Mouse (Mus musculus) kidney, adult 2 months (tissue): ENCODE results near the gene Gm4491. TPM values are rescaled to one million over a fixed set of nuclear protein-coding genes. Genes with fewer than 3 reads are reported as not detected.

Experiments used
- DNase-seq: peaks from one replicate; pipeline ENCODE4 v3.0.0; 2021
- H3K27ac ChIP-seq: fragments of 200-500 bp; 2 replicates; pipeline ENCODE4 v1.5.1; 2012; ENCODE audit warnings: low read depth, low read length, control low read depth, inconsistent platforms; ENCODE audit not compliant: insufficient read depth
- H3K27me3 ChIP-seq: fragments of 200-500 bp; replicated peaks from 2 replicates; pipeline ENCODE4 v1.6.1; 2012; ENCODE audit warnings: mild to moderate bottlenecking, moderate library complexity, low read length, inconsistent platforms; ENCODE audit not compliant: control insufficient read depth, insufficient read depth
- H3K36me3 ChIP-seq: fragments of 200-500 bp; 2 replicates; pipeline ENCODE4 v1.6.1; 2012; ENCODE audit warnings: mild to moderate bottlenecking, moderate library complexity, low read length, inconsistent platforms; ENCODE audit not compliant: control insufficient read depth, insufficient read depth
- H3K4me1 ChIP-seq: fragments of 200-500 bp; 2 replicates; pipeline ENCODE4 v1.6.1; 2011; ENCODE audit warnings: low read length; ENCODE audit not compliant: control insufficient read depth, insufficient read depth
- H3K4me3 ChIP-seq: fragments of 200-500 bp; 2 replicates; pipeline ENCODE4 v1.5.1; 2011; ENCODE audit warnings: mild to moderate bottlenecking, low read depth, low read length, control low read depth; ENCODE audit not compliant: insufficient read depth
- CTCF ChIP-seq: fragments of 200-500 bp; conservative IDR thresholded peaks from 2 replicates; pipeline ENCODE4 v1.5.1; 2011; ENCODE audit warnings: low read depth, mild to moderate bottlenecking, control low read depth, low read length, moderate library complexity, mixed read lengths; ENCODE audit not compliant: insufficient read depth, insufficient read length
- POLR2A ChIP-seq: fragments of 200-500 bp; IDR thresholded peaks from one replicate; pipeline ENCODE4 v1.6.1; 2011; ENCODE audit warnings: low read depth, low read length, control low read depth
- WGBS: fragments of 180-500 bp; shearing (Covaris S2); methylation state at CpG from one replicate; pipeline ENCODE4 v1.1.7; 2018; 5-methylcytosine and 5-hydroxymethylcytosine counted together
- polyA plus RNA-seq: library from polyadenylated mRNA; depleted of rRNA; stranded (reverse); fragments of >200 nt; gene quantifications from 2 replicates; pipeline ENCODE4 v1.2.3, GENCODE M21; 2012; rRNA removed

Gene Gm4491
- not detected in 2 replicates for polyA plus RNA-seq

GRCm38 (mm10) chr14:57115823-57116544 is at the start of gene Gm4491:
Gene Gm4491, minus strand, starts transcription at chr14:57115883.
- Histone ChIP-seq H3K27ac (no peak within 1 kb of the TSS), H3K4me3 (no peak within 1 kb of the TSS), H3K36me3 (no peaks in the 10 kb centered on the region), H3K4me1 (no peaks in the 10 kb centered on the region), H3K27me3 (no peaks in the 10 kb centered on the region)
- TF ChIP-seq CTCF (no peak), POLR2A (no peak)
- no peak for DNase-seq
- 31% methylated on average over 13 of the region's 13 CpGs for WGBS

GRCm38 (mm10) chr14:57161833-57162232 is 46.1 kb upstream of the Gm4491 start:
- 66% methylated on average over 2 of the region's 2 CpGs for WGBS
- no peaks in the 10 kb centered on the region; the same call in 1 of the 2 replicates for H3K27me3 ChIP-seq
- no peak overlapping the region for H3K27ac ChIP-seq
- no peaks in the 10 kb centered on the region for H3K36me3 ChIP-seq
- no peak overlapping the region for H3K4me3 ChIP-seq
- TF ChIP-seq CTCF (no peak), POLR2A (no peak)
- H3K4me1 ChIP-seq, result no peaks in the 10 kb centered on the region
- no peak for DNase-seq

GRCm38 (mm10) chr14:57161201-57161600 is 45.5 kb upstream of the Gm4491 start:
- Histone ChIP-seq H3K4me1 (no peaks in the 10 kb centered on the region), H3K36me3 (no peaks in the 10 kb centered on the region), H3K27ac (no peak overlapping the region), H3K27me3 (no peaks in the 10 kb centered on the region; the same call in 1 of the 2 replicates), H3K4me3 (no peak overlapping the region)
- DNase-seq, result no peak
- 73% methylated on average over 4 of the region's 4 CpGs for WGBS
- TF ChIP-seq POLR2A, result no peak
- TF ChIP-seq CTCF, result no peak

DNA sequence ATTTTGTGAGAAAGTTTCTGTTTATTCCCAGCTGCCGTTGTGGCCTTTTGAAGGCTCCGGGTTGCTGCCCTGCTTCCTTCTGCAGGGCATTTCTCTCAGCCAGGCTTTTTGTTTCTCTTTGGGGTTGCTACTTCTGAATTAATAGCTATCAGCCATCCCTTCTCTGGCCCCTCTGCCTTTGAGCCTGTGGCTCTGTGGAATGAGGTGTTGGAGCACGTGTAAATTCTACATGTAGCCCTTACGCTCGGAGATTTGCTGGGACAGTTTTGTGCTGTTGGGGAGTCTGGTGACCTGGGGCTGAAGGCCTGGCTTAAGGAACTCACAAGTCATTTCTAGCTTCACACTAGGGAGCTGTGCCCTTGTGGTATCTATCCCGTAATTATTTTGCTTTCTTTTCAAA is 39.2 kb upstream of the Gm4491 start:
- DNase-seq, result no peak
- 65% methylated on average over 6 of the region's 6 CpGs for WGBS

GRCm38 (mm10) chr14:57145741-57146140 is 30.1 kb upstream of the Gm4491 start:
- DNase-seq, result peak; percentile 29
- TF ChIP-seq CTCF (no peak), POLR2A (no peak)
- 38% methylated on average over 4 of the region's 4 CpGs for WGBS
- H3K27me3 ChIP-seq, result no peaks in the 10 kb centered on the region
- no peaks in the 10 kb centered on the region for H3K36me3 ChIP-seq
- no peak overlapping the region for H3K4me3 ChIP-seq
- H3K27ac ChIP-seq, result no peak overlapping the region
- no peaks in the 10 kb centered on the region for H3K4me1 ChIP-seq

More for the DNA sequence above, 39.2 kb upstream of the Gm4491 start:
- Histone ChIP-seq H3K4me3 (no peak overlapping the region), H3K36me3 (no peaks in the 10 kb centered on the region), H3K27me3 (no peaks in the 10 kb centered on the region), H3K4me1 (no peaks in the 10 kb centered on the region), H3K27ac (no peak overlapping the region)
- no peak for TF ChIP-seq POLR2A
- TF ChIP-seq CTCF, result no peak

DNA sequence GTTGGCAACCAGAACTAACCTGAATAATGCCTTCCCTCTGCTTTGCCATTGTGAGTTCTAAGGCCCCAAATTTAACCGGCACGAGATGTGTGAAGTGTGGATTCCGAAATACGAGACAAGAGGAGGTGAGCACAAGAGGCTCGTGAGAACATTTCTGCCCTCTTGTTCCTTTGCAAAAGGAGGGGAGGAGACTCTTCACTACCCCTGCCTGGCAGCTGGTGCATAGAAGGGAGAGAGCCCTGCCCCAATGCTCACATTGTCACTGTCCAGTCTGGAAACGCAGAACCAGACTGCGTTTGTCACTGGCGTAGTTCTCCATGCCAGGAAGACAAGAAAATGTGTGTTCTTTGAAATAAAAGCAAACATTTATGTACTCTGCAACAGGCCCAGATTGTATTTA is 19.6 kb upstream of the Gm4491 start:
- Histone ChIP-seq H3K27ac (no peak overlapping the region), H3K36me3 (no peaks in the 10 kb centered on the region), H3K4me3 (no peak overlapping the region), H3K4me1 (no peaks in the 10 kb centered on the region), H3K27me3 (no peaks in the 10 kb centered on the region; the same call in 1 of the 2 replicates)
- TF ChIP-seq CTCF, result no peak
- no peak for TF ChIP-seq POLR2A
- no peak for DNase-seq
- WGBS, result 49% methylated on average over 8 of the region's 8 CpGs

- H3K4me3 ChIP-seq, result peak within 1 kb of the TSS; percentile 8
- WGBS, result 4% methylated on average over 33 of the region's 33 CpGs
- H3K27ac ChIP-seq, result no peak within 1 kb of the TSS
- H3K36me3 ChIP-seq, result no peaks in the 10 kb centered on the region
- no peak for DNase-seq
- no peaks in the 10 kb centered on the region; the same call in 1 of the 2 replicates for H3K27me3 ChIP-seq
- TF ChIP-seq CTCF (no peak), POLR2A (no peak)
- H3K4me1 ChIP-seq, result no peaks in the 10 kb centered on the region
These were observed 17.5 kb upstream of the Gm4491 start, which contains the start of gene Gjb6 for GRCm38 (mm10) chr14:57133161-57133661. Gene Gjb6, minus strand, starts transcription at chr14:57133611.
